Mouse (Mus musculus): ENCODE results near the gene Slc3a1.

The Slc3a1 gene

GRCm38 (mm10) chr17:85063560-85063959 is 35.4 kb downstream of the Slc3a1 start:
- no peak for TF ChIP-seq GATA4 (IDR thresholded peaks at IDR 0.05; ENCODE audit: insufficient replicate concordance, low read length)

GRCm38 (mm10) chr17:85067331-85067730 is 39.2 kb downstream of the Slc3a1 start:
- TF ChIP-seq GATA4 (IDR thresholded peaks at IDR 0.05; ENCODE audit: insufficient replicate concordance, low read length): no peak

GRCm38 (mm10) chr17:85070658-85071057 is 42.5 kb downstream of the Slc3a1 start:
- no peak for TF ChIP-seq GATA4 (IDR thresholded peaks at IDR 0.05; ENCODE audit: insufficient replicate concordance, low read length)

GRCm38 (mm10) chr17:85071088-85071775 is 43.1 kb downstream of the Slc3a1 start:
- TF ChIP-seq GATA4 (IDR thresholded peaks at IDR 0.05; ENCODE audit: insufficient replicate concordance, low read length): no peak

- no peak for TF ChIP-seq GATA4 (IDR thresholded peaks at IDR 0.05; ENCODE audit: insufficient replicate concordance, low read length)
Measured at GRCm38 (mm10) chr17:85072383-85072782, 44.2 kb downstream of the Slc3a1 start.

- TF ChIP-seq GATA4 (IDR thresholded peaks at IDR 0.05; ENCODE audit: insufficient replicate concordance, low read length): no peak
Measured at GRCm38 (mm10) chr17:85073214-85073613, 45.0 kb downstream of the Slc3a1 start.

GRCm38 (mm10) chr17:85074083-85074482 is 45.9 kb downstream of the Slc3a1 start:
- TF ChIP-seq GATA4 (IDR thresholded peaks at IDR 0.05; ENCODE audit: insufficient replicate concordance, low read length): no peak

GRCm38 (mm10) chr17:85079276-85079675 is 51.1 kb downstream of the Slc3a1 start:
- TF ChIP-seq GATA4 (IDR thresholded peaks at IDR 0.05; ENCODE audit: insufficient replicate concordance, low read length): no peak

GRCm38 (mm10) chr17:85080781-85081180 is 52.6 kb downstream of the Slc3a1 start:
- no peak for TF ChIP-seq GATA4 (IDR thresholded peaks at IDR 0.05; ENCODE audit: insufficient replicate concordance, low read length)

GRCm38 (mm10) chr17:85085335-85085734 is 57.2 kb downstream of the Slc3a1 start:
- TF ChIP-seq GATA4 (IDR thresholded peaks at IDR 0.05; ENCODE audit: insufficient replicate concordance, low read length): no peak

GRCm38 (mm10) chr17:85086501-85086900 is 58.3 kb downstream of the Slc3a1 start:
- no peak for TF ChIP-seq GATA4 (IDR thresholded peaks at IDR 0.05; ENCODE audit: insufficient replicate concordance, low read length)

GRCm38 (mm10) chr17:85087591-85087990 is 59.4 kb downstream of the Slc3a1 start:
- TF ChIP-seq GATA4 (IDR thresholded peaks at IDR 0.05; ENCODE audit: insufficient replicate concordance, low read length): no peak

GRCm38 (mm10) chr17:85088401-85088800 is 60.2 kb downstream of the Slc3a1 start:
- TF ChIP-seq GATA4 (IDR thresholded peaks at IDR 0.05; ENCODE audit: insufficient replicate concordance, low read length): no peak

GRCm38 (mm10) chr17:85089011-85089410 is 60.8 kb downstream of the Slc3a1 start:
- TF ChIP-seq GATA4 (IDR thresholded peaks at IDR 0.05; ENCODE audit: insufficient replicate concordance, low read length): no peak

GRCm38 (mm10) chr17:85089621-85090020 is 61.4 kb downstream of the Slc3a1 start:
- no peak for TF ChIP-seq GATA4 (IDR thresholded peaks at IDR 0.05; ENCODE audit: insufficient replicate concordance, low read length)

- TF ChIP-seq GATA4 (IDR thresholded peaks at IDR 0.05; ENCODE audit: insufficient replicate concordance, low read length): no peak; the same call in 1 of the 2 replicates
Measured at GRCm38 (mm10) chr17:85090120-85091099, 62.2 kb downstream of the Slc3a1 start, which contains the start of the genes Prepl and Camkmt. TSS of gene Prepl (minus strand) at chr17:85090241. TSS of gene Camkmt (plus strand) at chr17:85090552.
